Mouse (Mus musculus) central nervous system, embryonic 11.5 days (tissue): ENCODE results near the gene Ccr6. TPM values are rescaled to one million over a fixed set of nuclear protein-coding genes. Genes with fewer than 3 reads are reported as not detected.

Experiments
- polyA plus RNA-seq: library from polyadenylated mRNA; depleted of rRNA; stranded (reverse); fragments of >200 nt; gene quantifications from 2 replicates; pipeline ENCODE4 v1.2.3, GENCODE M21; 2012; rRNA removed

The Ccr6 gene
- not detected in 2 replicates for polyA plus RNA-seq

GRCm38 (mm10) chr17:8235743-8236142 lies at the start of gene Ccr6:
Ccr6 (plus strand) TSS chr17:8236043.

DNA sequence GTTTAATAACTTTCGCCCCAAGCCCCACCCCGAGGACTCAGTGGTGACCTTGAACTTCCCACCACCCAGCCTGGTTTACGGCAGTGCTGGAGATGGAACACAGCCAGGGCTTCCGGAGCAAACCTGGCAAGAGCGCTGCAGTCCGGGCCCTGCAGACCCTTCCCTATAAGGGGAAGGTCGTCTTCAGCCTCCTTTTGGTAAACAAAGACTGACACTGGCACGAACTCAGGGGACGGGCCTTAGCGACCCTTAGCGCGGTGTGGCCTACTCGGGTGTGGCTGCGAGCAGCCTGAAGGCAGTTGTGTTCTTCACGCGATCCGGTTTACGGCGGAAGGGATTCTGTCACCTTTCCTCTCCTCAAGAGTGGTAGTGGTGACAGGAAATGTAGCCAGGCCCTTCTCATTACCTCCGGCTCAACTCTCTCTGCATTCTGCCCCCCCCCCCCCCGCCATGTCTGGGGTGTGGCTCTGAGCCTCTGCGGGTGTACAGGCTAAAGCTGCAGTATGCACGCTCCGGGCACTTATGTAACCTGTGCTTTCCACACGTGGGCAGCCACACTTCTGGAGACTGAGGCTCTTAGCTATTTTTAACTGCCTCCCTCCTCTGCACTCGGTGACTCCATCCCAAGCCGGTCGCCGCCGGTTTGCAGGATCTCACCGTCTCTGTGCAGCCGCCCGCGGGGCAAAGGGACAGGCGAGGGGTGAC lies 47.1 kb downstream of the Ccr6 start, which contains the start of gene Mpc1:
Gene Mpc1, plus strand, starts transcription at position 84 of the 705 bp plus-strand sequence.

Other genes with a start within 250 kb of the Ccr6 start
- 0.31 and 0.32 TPM in 2 replicates for gene Gm49673, start 88.3 kb upstream of the Ccr6 start, polyA plus RNA-seq
- gene Rnaset2a, start 87.9 kb upstream of the Ccr6 start, polyA plus RNA-seq, result 17.1 and 24.6 TPM in 2 replicates
- gene Fgfr1op, start 70.5 kb upstream of the Ccr6 start, polyA plus RNA-seq, result 23.0 and 25.3 TPM in 2 replicates
- gene Mpc1, start 46.9 kb downstream of the Ccr6 start, polyA plus RNA-seq, result 34.3 and 79.6 TPM in 2 replicates
- 76.5 and 95.7 TPM in 2 replicates for gene Sft2d1, start 75.1 kb downstream of the Ccr6 start, polyA plus RNA-seq
- 1.8 and 2.3 TPM in 2 replicates for gene Prr18, start 101.4 kb downstream of the Ccr6 start, polyA plus RNA-seq
- 0.61 and 1.4 TPM in 2 replicates for gene T2, start 119.9 kb downstream of the Ccr6 start, polyA plus RNA-seq
- gene T, start 198.4 kb downstream of the Ccr6 start, polyA plus RNA-seq, result 1.5 and 3.8 TPM in 2 replicates